Mouse (Mus musculus) CH12.LX (cell line): Measurements from ENCODE around the gene Olfr556. TPM values are rescaled to one million over a fixed set of nuclear protein-coding genes. Genes with fewer than 3 reads are reported as not detected.

Experiments
- DNase-seq: peaks from one replicate; pipeline ENCODE4 v3.0.0-alpha.2; 2013; ENCODE audit errors: extremely low read depth
- H3K27ac ChIP-seq: 2 replicates; pipeline ENCODE4 v1.5.1; 2012; ENCODE audit warnings: low read depth, mild to moderate bottlenecking, control low read depth, moderate library complexity; ENCODE audit not compliant: insufficient read depth
- H3K27me3 ChIP-seq: replicated peaks from 2 replicates; pipeline ENCODE3; 2012; ENCODE audit warnings: inconsistent platforms
- H3K36me3 ChIP-seq, 2 experiments: replicated peaks in 1 of 2; 2 replicates each; pipeline versions ENCODE3 to v1.6.1; 2012; ENCODE audit warnings: inconsistent platforms in 1 of 2, low read length in 1 of 2, mild to moderate bottlenecking in 1 of 2, mixed read lengths in 1 of 2, moderate library complexity in 1 of 2; ENCODE audit not compliant: control insufficient read depth in 1 of 2, insufficient read depth in 1 of 2
- H3K4me1 ChIP-seq, 2 experiments: 2 replicates each; pipeline ENCODE4 v1.6.1; 2012; ENCODE audit warnings: inconsistent platforms in 1 of 2, moderate library complexity in 1 of 2; ENCODE audit not compliant: insufficient read depth in 2 of 2, control insufficient read depth in 1 of 2
- H3K4me2 ChIP-seq: 2 replicates; pipeline ENCODE4 v1.6.1; 2012; ENCODE audit warnings: low read depth, mild to moderate bottlenecking, control low read depth; ENCODE audit not compliant: poor library complexity, insufficient read depth, severe bottlenecking
- H3K4me3 ChIP-seq, 3 experiments: fragments of 150-350 bp in 1 of 3; sonication (generic) in 1 of 3; replicated peaks in 1 of 3; 2 replicates each; pipeline versions ENCODE3 to v1.5.1; 2011 to 2012; ENCODE audit warnings: low read depth in 2 of 3, low read length in 2 of 3, mild to moderate bottlenecking in 2 of 3, moderate library complexity in 2 of 3, control low read depth in 1 of 3, improper control_type of control experiment in 1 of 3, inconsistent platforms in 1 of 3, mixed read lengths in 1 of 3; ENCODE audit not compliant: poor library complexity in 1 of 3
- H3K79me2 ChIP-seq: replicated peaks from 2 replicates; pipeline ENCODE4 v1.6.1; 2012; ENCODE audit warnings: mild to moderate bottlenecking, moderate library complexity; ENCODE audit not compliant: control insufficient read depth, poor library complexity, insufficient read depth, severe bottlenecking; ENCODE audit errors: extremely low read depth
- H3K9ac ChIP-seq: 2 replicates; pipeline ENCODE4 v1.6.1; 2012; ENCODE audit warnings: low read depth, mild to moderate bottlenecking, control low read depth, moderate library complexity; ENCODE audit not compliant: insufficient read depth
- H3K9me3 ChIP-seq: replicated peaks from 2 replicates; pipeline ENCODE3; 2012; ENCODE audit warnings: low read length, inconsistent platforms, mixed read lengths
- BHLHE40 ChIP-seq: IDR thresholded peaks from 2 replicates; pipeline ENCODE4 v1.6.1; 2011; ENCODE audit warnings: mild to moderate bottlenecking, low read depth, low read length, improper control_type of control experiment
- CHD1 ChIP-seq: IDR thresholded peaks from 2 replicates; pipeline ENCODE4 v1.6.1; 2012; ENCODE audit warnings: low read depth, low read length, improper control_type of control experiment, inconsistent platforms
- CHD2 ChIP-seq: IDR thresholded peaks from 2 replicates; pipeline ENCODE4 v1.6.1; 2011; ENCODE audit warnings: low read length, improper control_type of control experiment
- CTCF ChIP-seq, 2 experiments: IDR thresholded peaks in 1 of 2; conservative IDR thresholded peaks in 1 of 2; 2 replicates each; pipeline ENCODE4 v1.5.1; 2011 to 2012; ENCODE audit warnings: low read depth in 2 of 2, low read length in 2 of 2, improper control_type of control experiment in 1 of 2, inconsistent platforms in 1 of 2, mild to moderate bottlenecking in 1 of 2, moderate library complexity in 1 of 2
- E2F4 ChIP-seq: IDR thresholded peaks from 2 replicates; pipeline ENCODE4 v1.6.1; 2011; ENCODE audit warnings: low read depth, low read length, improper control_type of control experiment; ENCODE audit not compliant: insufficient replicate concordance
- ELF1 ChIP-seq: IDR thresholded peaks from 2 replicates; pipeline ENCODE4 v1.6.1; 2014; ENCODE audit warnings: low read depth, mild to moderate bottlenecking, inconsistent platforms, low read length, improper control_type of control experiment
- EP300 ChIP-seq: IDR thresholded peaks from 2 replicates; pipeline ENCODE4 v1.6.1; 2011; ENCODE audit warnings: low read length, improper control_type of control experiment
- ETS1 ChIP-seq: conservative IDR thresholded peaks from 2 replicates; pipeline ENCODE4 v1.6.1; 2012; ENCODE audit warnings: low read depth, mild to moderate bottlenecking, inconsistent platforms, low read length, improper control_type of control experiment, moderate library complexity
- GABPA ChIP-seq: IDR thresholded peaks from 2 replicates; pipeline ENCODE4 v1.6.1; 2012; ENCODE audit warnings: low read depth, low read length, improper control_type of control experiment, inconsistent platforms; ENCODE audit not compliant: insufficient replicate concordance
- HCFC1 ChIP-seq: IDR thresholded peaks from 2 replicates; pipeline ENCODE4 v1.6.1; 2012; ENCODE audit warnings: low read depth, mild to moderate bottlenecking, inconsistent platforms, low read length, improper control_type of control experiment
- IRF4 ChIP-seq: IDR thresholded peaks from 2 replicates; pipeline ENCODE4 v1.6.1; 2014; ENCODE audit warnings: low read depth, mild to moderate bottlenecking, inconsistent platforms, low read length, improper control_type of control experiment
- JUN ChIP-seq: IDR thresholded peaks from 2 replicates; pipeline ENCODE4 v1.6.1; 2011; ENCODE audit warnings: low read depth, mild to moderate bottlenecking, low read length, improper control_type of control experiment, moderate library complexity; ENCODE audit not compliant: insufficient read depth
- JUND ChIP-seq: conservative IDR thresholded peaks from 2 replicates; pipeline ENCODE4 v1.6.1; 2011; ENCODE audit warnings: low read depth, low read length, improper control_type of control experiment
- KAT2A ChIP-seq: IDR thresholded peaks from 2 replicates; pipeline ENCODE4 v1.6.1; 2012; ENCODE audit warnings: low read length, improper control_type of control experiment, inconsistent platforms; ENCODE audit not compliant: insufficient replicate concordance
- MAFK ChIP-seq: IDR thresholded peaks from 2 replicates; pipeline ENCODE4 v1.6.1; 2011; ENCODE audit warnings: low read length, improper control_type of control experiment; ENCODE audit not compliant: insufficient replicate concordance
- MAX ChIP-seq: IDR thresholded peaks from 2 replicates; pipeline ENCODE4 v1.6.1; 2011; ENCODE audit warnings: low read length, improper control_type of control experiment
- MAZ ChIP-seq: IDR thresholded peaks from 2 replicates; pipeline ENCODE4 v1.6.1; 2012; ENCODE audit warnings: low read depth, mild to moderate bottlenecking, inconsistent platforms, low read length, improper control_type of control experiment, moderate library complexity
- MEF2A ChIP-seq: IDR thresholded peaks from 2 replicates; pipeline ENCODE4 v1.6.1; 2014; ENCODE audit warnings: low read depth, mild to moderate bottlenecking, inconsistent platforms, low read length, improper control_type of control experiment, borderline replicate concordance
- MXI1 ChIP-seq: IDR thresholded peaks from 2 replicates; pipeline ENCODE4 v1.6.1; 2011; ENCODE audit warnings: mild to moderate bottlenecking, low read depth, low read length, improper control_type of control experiment
- MYC ChIP-seq: IDR thresholded peaks from 2 replicates; pipeline ENCODE4 v1.6.1; 2011; ENCODE audit warnings: low read depth, mild to moderate bottlenecking, improper control_type of control experiment, low read length
- NELFE ChIP-seq: IDR thresholded peaks from 2 replicates; pipeline ENCODE4 v1.6.1; 2011; ENCODE audit warnings: low read depth, low read length, improper control_type of control experiment
- NRF1 ChIP-seq: IDR thresholded peaks from 2 replicates; pipeline ENCODE4 v1.6.1; 2014; ENCODE audit warnings: low read depth, mild to moderate bottlenecking, inconsistent platforms, low read length, improper control_type of control experiment, moderate library complexity
- PAX5 ChIP-seq: IDR thresholded peaks from 2 replicates; pipeline ENCODE4 v1.6.1; 2012; ENCODE audit warnings: low read length, inconsistent platforms, mixed read lengths
- POLR2A ChIP-seq: IDR thresholded peaks from 2 replicates; pipeline ENCODE4 v1.6.1; 2011; ENCODE audit warnings: low read depth, mild to moderate bottlenecking, improper control_type of control experiment, low read length
- POLR2AphosphoS2 ChIP-seq: IDR thresholded peaks from 2 replicates; pipeline ENCODE4 v1.6.1; 2011; ENCODE audit warnings: low read depth, low read length, improper control_type of control experiment
- RAD21 ChIP-seq: IDR thresholded peaks from 2 replicates; pipeline ENCODE4 v1.6.1; 2011; ENCODE audit warnings: low read depth, mild to moderate bottlenecking, low read length, improper control_type of control experiment, moderate library complexity
- RCOR1 ChIP-seq: conservative IDR thresholded peaks from 2 replicates; pipeline ENCODE4 v1.6.1; 2012; ENCODE audit warnings: low read depth, mild to moderate bottlenecking, inconsistent platforms, low read length, improper control_type of control experiment
- SIN3A ChIP-seq: IDR thresholded peaks from 2 replicates; pipeline ENCODE4 v1.6.1; 2012; ENCODE audit warnings: low read length, improper control_type of control experiment, inconsistent platforms
- SMC3 ChIP-seq: IDR thresholded peaks from 2 replicates; pipeline ENCODE4 v1.6.1; 2011; ENCODE audit warnings: low read depth, low read length, improper control_type of control experiment
- TBP ChIP-seq: conservative IDR thresholded peaks from 2 replicates; pipeline ENCODE4 v1.6.1; 2011; ENCODE audit warnings: low read depth, low read length, improper control_type of control experiment
- TCF12 ChIP-seq: IDR thresholded peaks from 2 replicates; pipeline ENCODE4 v1.6.1; 2014; ENCODE audit warnings: low read depth, mild to moderate bottlenecking, inconsistent platforms, low read length, improper control_type of control experiment
- UBTF ChIP-seq: IDR thresholded peaks from 2 replicates; pipeline ENCODE4 v1.6.1; 2012; ENCODE audit warnings: low read depth, mild to moderate bottlenecking, inconsistent platforms, low read length, improper control_type of control experiment, moderate library complexity
- USF1 ChIP-seq: IDR thresholded peaks from 2 replicates; pipeline ENCODE4 v1.6.1; 2014; ENCODE audit warnings: low read depth, mild to moderate bottlenecking, inconsistent platforms, low read length, improper control_type of control experiment
- USF2 ChIP-seq: conservative IDR thresholded peaks from 2 replicates; pipeline ENCODE4 v1.6.1; 2011; ENCODE audit warnings: low read depth, low read length, improper control_type of control experiment
- ZC3H11A ChIP-seq: IDR thresholded peaks from 2 replicates; pipeline ENCODE4 v1.6.1; 2012; ENCODE audit warnings: low read depth, mild to moderate bottlenecking, inconsistent platforms, low read length, improper control_type of control experiment
- ZKSCAN1 ChIP-seq: IDR thresholded peaks from 2 replicates; pipeline ENCODE4 v1.6.1; 2012; ENCODE audit warnings: low read depth, inconsistent platforms, low read length, improper control_type of control experiment, borderline replicate concordance
- ZMIZ1 ChIP-seq: IDR thresholded peaks from 2 replicates; pipeline ENCODE4 v1.6.1; 2012; ENCODE audit warnings: low read depth, mild to moderate bottlenecking, inconsistent platforms, low read length, improper control_type of control experiment
- ZNF384 ChIP-seq: IDR thresholded peaks from 2 replicates; pipeline ENCODE4 v1.6.1; 2012; ENCODE audit warnings: low read depth, low read length, improper control_type of control experiment, inconsistent platforms
- dilution Hi-C: fragments of 300-500 bp; cut with MboI; formaldehyde crosslinking; loops from 2 replicates; pipeline ENCODE4 v1.14.3; 2020; ENCODE audit warnings: low sequenced_read_pairs; ENCODE audit not compliant: extremely low pct_unique_long_range_greater_than_20kb, extremely low pct_ligation_motif_present
- in situ Hi-C: fragments of 300-500 bp; cut with MboI; formaldehyde crosslinking; loops from 3 replicates; pipeline ENCODE4 v1.14.3; 2019; ENCODE audit warnings: low sequenced_read_pairs, low pct_ligation_motif_present, low pct_unique_long_range_greater_than_20kb, mixed read lengths
- polyA plus RNA-seq: library from polyadenylated mRNA; unstranded; fragments of >175 nt; gene quantifications from 2 replicates; pipeline ENCODE4 v1.2.1, GENCODE M21; 2012; ENCODE audit warnings: low read depth; ENCODE audit not compliant: insufficient read length
- total RNA-seq, 2 experiments: library from RNA; depleted of rRNA; stranded (reverse); fragments of 300-350 nt in 1 of 2; fragments of >200 nt in 1 of 2; gene quantifications; 2 replicates each; pipeline ENCODE4 v1.2.3; 2012 to 2014

Gene Olfr556
- total and polyA plus RNA-seq, 3 experiments, result not detected

DNA sequence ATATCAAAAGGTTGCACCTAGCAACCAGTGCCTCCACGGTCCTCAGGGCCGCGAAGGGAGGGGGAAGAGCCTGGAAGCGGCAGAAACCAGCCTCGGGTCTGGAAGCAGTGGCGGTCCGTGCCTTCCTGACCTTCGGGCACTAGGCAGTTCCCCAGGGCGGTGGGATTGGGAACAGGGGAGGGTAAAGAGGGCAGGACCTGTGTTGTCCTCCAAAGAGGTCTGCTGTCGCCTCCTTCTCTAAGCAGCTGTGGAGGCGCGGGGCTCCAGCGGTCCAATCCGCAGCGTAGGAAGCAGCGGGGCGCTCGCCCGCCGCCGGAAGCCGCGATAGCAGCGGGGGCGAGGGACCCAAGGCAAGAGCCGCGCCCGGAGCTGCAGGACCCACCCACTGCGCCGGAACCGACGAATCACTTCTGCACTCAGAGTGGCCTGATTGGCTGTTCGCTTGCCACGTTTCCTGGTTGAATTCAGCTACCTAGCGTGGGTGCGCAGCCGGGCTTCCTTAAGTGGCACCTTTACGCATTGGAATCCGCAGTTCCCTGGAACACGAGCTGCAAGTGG lies 22.3 kb downstream of the Olfr556 start, which contains the start of gene Trim68:
TSS of gene Trim68 (minus strand) at position 384 of the 558 bp plus-strand sequence.
- peak; percentile 93 for DNase-seq
- peak within 1 kb of the TSS; percentile 68 for H3K9ac ChIP-seq
- H3K4me1 ChIP-seq, result peaks cover 0 to 13% of the 10 kb centered on the region in 2 experiments; a peak in 1 of 4 replicates
- peak within 1 kb of the TSS; percentile 65 to 73 (median 69) for H3K4me3 ChIP-seq
- no peaks in the 10 kb centered on the region for H3K79me2 ChIP-seq
- peak within 1 kb of the TSS; percentile 68 for H3K4me2 ChIP-seq
- in situ Hi-C loops (no loop called here), dilution Hi-C loops (no loop called here)
- H3K36me3 ChIP-seq, result peaks cover 4 to 24% of the 10 kb centered on the region in 2 experiments
- H3K27me3 ChIP-seq, result no peaks in the 10 kb centered on the region
- TF ChIP-seq SMC3 (no peak), ETS1 (no peak), MAZ (peak; percentile 75; the same call in 1 of the 2 replicates), MXI1 (peak; percentile 53; the same call in 1 of the 2 replicates), JUN (no peak), MAX (peak; percentile 83), NRF1 (peak; percentile 76), GABPA (no peak), UBTF (peak; percentile 81; the same call in 1 of the 2 replicates), USF2 (no peak), HCFC1 (peak; percentile 72), POLR2A (peak; percentile 87), MEF2A (0 out of 2 replicates have a peak, but pooled peaks have one; percentile 11), IRF4 (no peak), USF1 (no peak), MAFK (no peak), CHD1 (no peak), ZNF384 (no peak), SIN3A (no peak; the same call in 1 of the 2 replicates), CHD2 (peak; percentile 74), POLR2AphosphoS2 (no peak), ZMIZ1 (peak; percentile 51; the same call in 1 of the 2 replicates), TCF12 (peak; percentile 59; the same call in 1 of the 2 replicates), PAX5 (no peak), ZKSCAN1 (no peak), EP300 (no peak), RCOR1 (no peak), TBP (peak; percentile 78; the same call in 1 of the 2 replicates), BHLHE40 (no peak), ELF1 (peak; percentile 93), KAT2A (peak; percentile 62; the same call in 1 of the 2 replicates), CTCF (conservative IDR thresholded peaks at IDR 0.05 in 1 of 2, IDR thresholded peaks at IDR 0.05 in 1 of 2; ENCODE audit: low read depth in 2 of 2, low read length in 2 of 2) (no peak), E2F4 (0 out of 2 replicates have a peak, but pooled peaks have one; percentile 22), MYC (peak; percentile 47; the same call in 1 of the 2 replicates), ZC3H11A (no peak), JUND (no peak), NELFE (peak; percentile 70; the same call in 1 of the 2 replicates), RAD21 (no peak)
- H3K9me3 ChIP-seq, result no peaks in the 10 kb centered on the region
- H3K27ac ChIP-seq, result no peak within 1 kb of the TSS
